Mouse (Mus musculus): ENCODE data around the gene Lamtor5. TPM values are rescaled to one million over a fixed set of nuclear protein-coding genes. Genes with fewer than 3 reads are reported as not detected.
A peak's percentile ranks its signal among the peaks of the same experiment; 100 is the strongest.
"Not testable (repeated sequence)": the region's sequence is repeated elsewhere in the genome, so short reads cannot be mapped to it uniquely, and the experiment has no call there.

Gene Lamtor5
- polyA plus RNA-seq, 1 experiment from 2014 or later = 218 TPM

DNA sequence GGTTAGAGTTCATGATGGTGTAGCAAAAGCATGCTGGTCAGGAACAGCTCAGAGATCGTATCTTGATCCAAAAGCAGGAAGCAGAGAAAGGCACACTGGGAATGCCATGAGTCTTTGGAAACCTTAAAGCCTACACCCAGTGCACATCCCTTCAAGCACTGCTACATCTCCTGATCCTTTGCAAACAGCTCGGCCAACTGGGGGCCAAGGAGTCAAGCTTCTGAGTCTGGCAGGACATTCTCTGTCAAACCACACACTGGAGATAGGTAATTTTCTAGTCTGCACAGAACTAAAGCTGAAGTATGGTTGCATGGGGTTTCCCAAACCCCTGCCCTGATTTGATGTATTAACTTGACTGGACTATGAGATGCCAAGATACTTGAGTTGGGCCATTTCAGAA, 7.5 kb downstream of the Lamtor5 start:
- DNase-seq (ENCODE audit: low spot score) (no peak), ATAC-seq (ENCODE audit: low FRiP score) (no peak)
- WGBS = 90% methylated on average over 2 of the region's 2 CpGs

DNA sequence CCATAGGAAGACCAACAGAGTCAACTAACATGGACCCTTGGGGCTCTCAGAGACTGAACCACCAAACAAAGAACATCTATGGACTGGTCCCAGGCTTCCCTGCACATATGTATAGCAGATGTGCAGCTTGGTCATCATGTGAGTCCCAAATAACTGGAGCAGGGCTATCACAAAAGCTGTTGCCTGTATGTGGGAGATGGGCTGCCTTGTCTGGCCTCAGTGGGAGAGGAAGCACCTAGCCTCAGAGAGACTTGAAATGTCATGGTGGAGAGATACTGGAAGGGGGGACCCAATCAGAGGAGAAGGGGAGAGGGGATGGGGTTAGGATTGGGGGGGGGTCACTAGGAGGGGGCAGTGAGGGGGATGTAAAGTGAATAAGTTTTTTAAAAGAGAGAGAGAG, 8.7 kb downstream of the Lamtor5 start:
- H3K4me1 ChIP-seq (replicated peaks; ENCODE audit: control insufficient read depth, insufficient read depth, low read length) = no peaks in the 10 kb centered on the region
- no peaks in the 10 kb centered on the region for H3K27me3 ChIP-seq (ENCODE audit: control insufficient read depth, insufficient read depth, low read length)
- H3K36me3 ChIP-seq (replicated peaks; ENCODE audit: control insufficient read depth, insufficient read depth) = peaks cover 27% of the 10 kb centered on the region
- no peak for ATAC-seq (ENCODE audit: low FRiP score)
- H3K9ac ChIP-seq = no peak overlapping the region
- no peak overlapping the region for H3K4me2 ChIP-seq (replicated peaks)
- no peaks in the 10 kb centered on the region for H3K9me3 ChIP-seq (ENCODE audit: control insufficient read depth, low read length)
- H3K27ac ChIP-seq = no peak overlapping the region
- H3K4me3 ChIP-seq (replicated peaks; ENCODE audit: low read length) = no peak overlapping the region
- no peak for DNase-seq (ENCODE audit: low spot score)

More for the DNA sequence above, 7.5 kb downstream of the Lamtor5 start:
- H3K4me1 ChIP-seq (replicated peaks; ENCODE audit: control insufficient read depth, insufficient read depth, low read length) = no peaks in the 10 kb centered on the region
- H3K9ac ChIP-seq = no peak overlapping the region
- no peaks in the 10 kb centered on the region for H3K9me3 ChIP-seq (ENCODE audit: control insufficient read depth, low read length)
- H3K27ac ChIP-seq = no peak overlapping the region
- peaks cover 29% of the 10 kb centered on the region for H3K36me3 ChIP-seq (replicated peaks; ENCODE audit: control insufficient read depth, insufficient read depth)
- H3K4me2 ChIP-seq (replicated peaks) = no peak overlapping the region
- no peaks in the 10 kb centered on the region for H3K27me3 ChIP-seq (ENCODE audit: control insufficient read depth, insufficient read depth, low read length)
- no peak overlapping the region for H3K4me3 ChIP-seq (replicated peaks; ENCODE audit: low read length)

DNA sequence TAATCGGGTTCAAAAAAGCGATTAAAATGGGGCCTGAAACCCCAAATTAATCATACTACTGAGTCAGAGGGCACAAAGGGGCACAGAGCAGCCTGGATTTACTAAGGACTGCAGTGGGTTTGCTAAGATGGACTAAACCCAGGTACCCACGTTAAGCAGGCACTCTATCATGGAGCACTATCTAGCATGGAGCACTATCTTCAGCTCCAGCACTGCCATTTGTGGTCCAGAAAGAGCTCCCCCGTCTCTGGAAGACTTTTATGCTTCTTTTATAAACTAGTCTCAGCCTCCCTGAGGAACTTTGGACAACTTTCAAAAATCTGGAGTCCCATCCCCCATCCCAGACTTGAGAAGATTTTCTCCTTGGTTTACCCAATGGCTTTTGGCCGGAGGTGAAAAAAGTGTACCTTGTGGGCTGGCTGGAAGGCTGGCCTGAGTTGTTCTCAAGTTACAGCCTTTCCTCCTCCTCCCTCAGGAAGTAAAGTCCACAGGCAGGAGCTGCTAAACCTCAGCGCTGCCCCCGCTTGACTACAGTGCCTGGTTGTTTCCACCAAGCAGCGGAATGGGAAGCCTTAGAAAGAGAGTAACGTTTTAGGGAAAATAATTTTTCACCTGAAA, 12.2 kb downstream of the Lamtor5 start, which contains the start of gene Slc16a4:
Gene Slc16a4, plus strand, starts transcription at position 467 of the 618 bp plus-strand sequence.
- H3K9me3 ChIP-seq (ENCODE audit: control insufficient read depth, low read length) = no peaks in the 10 kb centered on the region
- ATAC-seq (ENCODE audit: low FRiP score) = no peak
- no peaks in the 10 kb centered on the region for H3K4me1 ChIP-seq (replicated peaks; ENCODE audit: control insufficient read depth, insufficient read depth, low read length)
- 35% methylated on average over 9 of the region's 9 CpGs for WGBS
- H3K27me3 ChIP-seq (ENCODE audit: control insufficient read depth, insufficient read depth, low read length) = no peaks in the 10 kb centered on the region
- no peak within 1 kb of the TSS for H3K9ac ChIP-seq
- no peak within 1 kb of the TSS for H3K4me2 ChIP-seq (replicated peaks)
- H3K27ac ChIP-seq = no peak within 1 kb of the TSS
- no peak within 1 kb of the TSS for H3K4me3 ChIP-seq (replicated peaks; ENCODE audit: low read length)
- DNase-seq (ENCODE audit: low spot score) = peak; percentile 34
- no peaks in the 10 kb centered on the region for H3K36me3 ChIP-seq (replicated peaks; ENCODE audit: control insufficient read depth, insufficient read depth)

DNA sequence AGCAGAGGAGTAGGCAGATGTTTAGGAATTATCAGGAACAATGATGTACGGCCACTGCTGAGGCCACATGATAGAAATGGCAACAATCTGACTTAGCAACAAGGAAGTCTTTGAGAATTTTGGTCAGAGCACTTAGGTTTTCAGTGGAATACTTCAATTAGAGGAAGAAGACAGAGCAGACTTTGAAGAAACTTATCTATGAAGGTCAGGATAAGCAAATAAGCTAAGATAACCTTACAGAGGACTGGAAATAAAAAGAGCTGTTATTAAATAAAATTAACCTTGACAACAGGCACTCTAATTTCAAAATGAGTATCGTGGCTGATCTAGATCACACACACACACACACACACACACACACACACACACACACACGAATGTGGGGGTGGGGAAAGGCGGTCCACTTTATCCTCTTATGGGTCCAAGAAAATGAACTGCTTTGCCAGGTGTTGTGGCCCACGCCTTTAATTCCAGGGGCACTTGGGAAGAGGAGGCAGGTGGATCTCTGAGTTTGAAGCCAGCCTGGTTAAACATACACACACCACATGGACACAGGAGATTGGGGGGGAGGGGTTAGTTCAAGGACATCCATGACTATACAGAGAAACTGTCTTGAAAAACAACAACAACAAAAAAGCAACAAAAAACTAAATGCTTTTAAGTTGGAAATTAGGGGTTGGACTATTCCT, 17.2 kb downstream of the Lamtor5 start:
- H3K4me3 ChIP-seq (replicated peaks; ENCODE audit: low read length) = no peak overlapping the region
- WGBS = 88% methylated on average over 5 of the region's 5 CpGs
- DNase-seq (ENCODE audit: low spot score) = no peak

DNA sequence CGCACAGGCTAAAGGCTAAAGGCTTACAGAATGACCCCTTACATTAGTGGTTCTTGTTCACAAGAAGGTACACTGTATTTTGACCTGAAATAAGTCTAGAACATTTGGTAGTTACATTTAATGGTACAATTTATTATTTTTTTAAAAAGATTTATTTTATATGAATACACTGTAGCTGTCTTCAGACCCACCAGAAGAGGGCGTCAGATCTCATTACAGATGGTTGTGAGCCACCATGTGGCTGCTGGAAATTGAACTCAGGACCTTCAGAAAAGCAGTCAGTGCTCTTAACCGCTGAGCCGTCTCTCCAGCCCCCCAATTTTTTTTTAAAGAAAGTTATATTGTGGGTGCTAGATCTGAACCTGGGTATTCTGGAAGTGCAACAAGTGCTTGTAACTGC, 18.3 kb downstream of the Lamtor5 start:
- not testable (repeated sequence) for H3K36me3 ChIP-seq (replicated peaks; ENCODE audit: control insufficient read depth, insufficient read depth); H3K4me3 ChIP-seq (replicated peaks; ENCODE audit: low read length)
- WGBS = 76% methylated on average over 4 of the region's 4 CpGs

More for the DNA sequence above, 17.2 kb downstream of the Lamtor5 start:
- Histone ChIP-seq H3K27me3 (ENCODE audit: control insufficient read depth, insufficient read depth, low read length) (no peaks in the 10 kb centered on the region), H3K9me3 (ENCODE audit: control insufficient read depth, low read length) (no peaks in the 10 kb centered on the region), H3K4me1 (replicated peaks; ENCODE audit: control insufficient read depth, insufficient read depth, low read length) (no peaks in the 10 kb centered on the region), H3K36me3 (replicated peaks; ENCODE audit: control insufficient read depth, insufficient read depth) (no peaks in the 10 kb centered on the region), H3K9ac (no peak overlapping the region), H3K4me2 (replicated peaks) (no peak overlapping the region), H3K27ac (no peak overlapping the region)
- no peak for ATAC-seq (ENCODE audit: low FRiP score)

DNA sequence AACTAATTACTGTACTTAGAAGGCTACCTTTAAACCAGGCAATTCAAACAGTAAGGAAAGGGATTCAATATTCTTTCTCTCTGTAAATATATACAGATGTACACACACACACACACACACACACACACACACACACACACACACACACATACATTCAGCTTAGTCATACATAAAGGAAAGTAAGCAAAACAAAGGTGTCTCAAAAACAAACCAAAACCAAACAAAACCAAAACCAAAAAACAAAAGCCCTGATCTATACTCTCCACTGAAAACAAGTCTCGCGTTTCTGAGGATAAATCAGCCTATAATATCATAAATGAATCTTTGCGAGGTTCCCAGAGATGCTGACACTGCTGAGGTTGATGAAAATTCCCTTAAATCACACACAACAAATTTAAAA, 38.7 kb downstream of the Lamtor5 start:
- WGBS = 89% methylated on average over 3 of the region's 3 CpGs
- Histone ChIP-seq H3K4me2 (replicated peaks) (no peak overlapping the region), H3K27me3 (ENCODE audit: control insufficient read depth, insufficient read depth, low read length) (no peaks in the 10 kb centered on the region), H3K27ac (no peak overlapping the region), H3K9ac (no peak overlapping the region), H3K4me1 (replicated peaks; ENCODE audit: control insufficient read depth, insufficient read depth, low read length) (peaks cover 4% of the 10 kb centered on the region; the same call in 1 of the 2 replicates), H3K9me3 (ENCODE audit: control insufficient read depth, low read length) (no peaks in the 10 kb centered on the region), H3K36me3 (replicated peaks; ENCODE audit: control insufficient read depth, insufficient read depth) (no peaks in the 10 kb centered on the region; the same call in 1 of the 2 replicates), H3K4me3 (replicated peaks; ENCODE audit: low read length) (no peak overlapping the region)
- no peak for ATAC-seq (ENCODE audit: low FRiP score)
- DNase-seq (ENCODE audit: low spot score) = no peak

More for the DNA sequence above, 18.3 kb downstream of the Lamtor5 start:
- H3K4me1 ChIP-seq (replicated peaks; ENCODE audit: control insufficient read depth, insufficient read depth, low read length); H3K9me3 ChIP-seq (ENCODE audit: control insufficient read depth, low read length); ATAC-seq (ENCODE audit: low FRiP score); H3K27ac ChIP-seq; H3K27me3 ChIP-seq (ENCODE audit: control insufficient read depth, insufficient read depth, low read length); H3K4me2 ChIP-seq (replicated peaks); H3K9ac ChIP-seq; DNase-seq (ENCODE audit: low spot score): not testable (repeated sequence)

DNA sequence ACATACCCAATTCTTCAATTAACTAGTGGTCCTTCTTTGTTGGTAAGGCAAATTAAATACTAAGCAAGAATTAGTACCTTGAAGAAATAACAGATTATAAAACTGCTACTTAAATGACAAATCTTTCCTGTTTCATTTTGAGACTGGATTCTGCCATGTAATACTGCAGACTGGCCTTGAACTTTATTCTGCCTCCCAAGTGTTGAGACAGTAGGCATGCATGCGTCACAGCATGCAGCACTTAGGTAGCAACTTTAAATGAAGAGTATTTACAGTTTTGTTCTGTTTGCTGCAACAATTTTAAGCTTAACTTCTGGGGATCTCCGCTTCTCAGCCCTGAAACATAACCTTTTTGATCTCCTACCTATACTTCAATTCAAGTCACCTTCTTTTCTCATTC, 42.5 kb downstream of the Lamtor5 start:
- Histone ChIP-seq H3K27ac (no peak overlapping the region), H3K9me3 (ENCODE audit: control insufficient read depth, low read length) (no peaks in the 10 kb centered on the region), H3K4me3 (replicated peaks; ENCODE audit: low read length) (no peak overlapping the region), H3K27me3 (ENCODE audit: control insufficient read depth, insufficient read depth, low read length) (no peaks in the 10 kb centered on the region), H3K4me1 (replicated peaks; ENCODE audit: control insufficient read depth, insufficient read depth, low read length) (peaks cover 31% of the 10 kb centered on the region), H3K36me3 (replicated peaks; ENCODE audit: control insufficient read depth, insufficient read depth) (peaks cover 26% of the 10 kb centered on the region), H3K4me2 (replicated peaks) (no peak overlapping the region), H3K9ac (no peak overlapping the region)
- WGBS = 90% methylated on average over 2 of the region's 2 CpGs
- DNase-seq (ENCODE audit: low spot score) (no peak), ATAC-seq (ENCODE audit: low FRiP score) (no peak)

DNA sequence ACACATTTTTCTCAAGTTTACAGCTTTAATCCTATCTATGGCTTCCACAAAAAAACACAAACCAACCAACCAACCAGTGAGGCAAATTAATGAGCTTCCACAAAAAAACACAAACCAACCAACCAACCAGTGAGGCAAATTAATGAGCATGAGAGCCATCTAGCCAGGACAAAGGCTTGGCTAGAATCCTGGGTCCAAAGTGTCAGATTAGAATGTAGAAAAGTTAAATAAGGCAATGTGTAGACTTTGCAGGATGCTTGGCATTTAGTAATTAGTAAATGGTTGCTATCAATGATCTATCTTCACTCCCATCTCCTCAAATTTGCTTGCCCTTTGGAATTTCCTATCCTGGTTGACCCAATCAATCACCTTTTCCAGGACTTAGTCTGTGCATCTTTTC, 43.1 kb downstream of the Lamtor5 start:
- no peak for ATAC-seq (ENCODE audit: low FRiP score)
- no peaks in the 10 kb centered on the region for H3K27me3 ChIP-seq (ENCODE audit: control insufficient read depth, insufficient read depth, low read length)
- H3K4me3 ChIP-seq (replicated peaks; ENCODE audit: low read length) = no peak overlapping the region
- no peak overlapping the region for H3K27ac ChIP-seq
- H3K9me3 ChIP-seq (ENCODE audit: control insufficient read depth, low read length) = no peaks in the 10 kb centered on the region
- H3K36me3 ChIP-seq (replicated peaks; ENCODE audit: control insufficient read depth, insufficient read depth) = peaks cover 27% of the 10 kb centered on the region
- DNase-seq (ENCODE audit: low spot score) = no peak
- peaks cover 31% of the 10 kb centered on the region for H3K4me1 ChIP-seq (replicated peaks; ENCODE audit: control insufficient read depth, insufficient read depth, low read length)
- H3K4me2 ChIP-seq (replicated peaks) = no peak overlapping the region
- H3K9ac ChIP-seq = no peak overlapping the region

DNA sequence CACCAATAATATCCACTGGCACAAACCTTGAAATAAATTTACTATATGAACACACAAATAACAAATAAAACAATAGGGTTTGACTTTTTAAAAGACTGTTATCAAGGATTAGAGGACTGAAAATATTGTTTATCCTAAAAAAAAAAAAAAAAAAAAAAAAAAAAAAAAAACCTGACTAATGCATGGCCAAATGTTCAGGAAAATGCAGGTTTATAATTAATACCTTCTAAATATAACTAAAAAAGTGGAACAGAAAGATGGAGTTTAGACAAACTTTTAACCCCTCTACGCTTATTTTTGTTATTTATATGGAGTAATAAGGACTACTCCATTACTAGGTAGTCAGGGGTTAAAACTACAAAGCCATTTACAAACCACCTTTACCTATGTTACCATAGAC, 47.8 kb downstream of the Lamtor5 start:
- WGBS = 100% methylated on average over 1 of the region's 1 CpGs
- no peak overlapping the region for H3K9ac ChIP-seq
- DNase-seq (ENCODE audit: low spot score) (no peak), ATAC-seq (ENCODE audit: low FRiP score) (no peak)
- no peak overlapping the region for H3K4me2 ChIP-seq (replicated peaks)
- no peak overlapping the region for H3K4me3 ChIP-seq (replicated peaks; ENCODE audit: low read length)
- no peaks in the 10 kb centered on the region for H3K27me3 ChIP-seq (ENCODE audit: control insufficient read depth, insufficient read depth, low read length)
- peaks cover 52% of the 10 kb centered on the region for H3K36me3 ChIP-seq (replicated peaks; ENCODE audit: control insufficient read depth, insufficient read depth)
- peaks cover 52% of the 10 kb centered on the region for H3K4me1 ChIP-seq (replicated peaks; ENCODE audit: control insufficient read depth, insufficient read depth, low read length)
- no peaks in the 10 kb centered on the region for H3K9me3 ChIP-seq (ENCODE audit: control insufficient read depth, low read length)
- H3K27ac ChIP-seq = no peak overlapping the region

Measured in hindbrain, embryonic 14.5 days (tissue).